ENCODE assay signal across 8 mouse cellular contexts in genomic region chr2:158666071-158666800, GRCm38 (mm10). TPM values are rescaled to one million over a fixed set of nuclear protein-coding genes. Genes with fewer than 3 reads are reported as not detected.
DNase-seq lines count a peak whose midpoint lies in the region; ATAC-seq and TF ChIP-seq lines count a peak whose summit lies in the region.

No protein-coding gene starts in this region.

- no peak for ATAC-seq in kidney, embryonic 16.5 days (ENCODE audit: low FRiP score, low TSS enrichment)
- no peak for ATAC-seq in liver, embryonic 13.5 days (ENCODE audit: low read depth)

- 0 out of 2 replicates have a peak overlapping the region, but pooled peaks have one; percentile 64 for H3K4me3 ChIP-seq in kidney, embryonic 16.5 days (ENCODE audit: low read length)
- H3K4me3 ChIP-seq in embryonic facial prominence, embryonic 10.5 days = no peak overlapping the region
- no peak overlapping the region for H3K4me3 ChIP-seq in liver, embryonic 13.5 days (replicated peaks)
- no peak overlapping the region for H3K4me3 ChIP-seq in olfactory bulb, adult 2 months (ENCODE audit: insufficient read depth, low read depth, low read length)

- H3K4me1 ChIP-seq in kidney, embryonic 16.5 days (ENCODE audit: insufficient read depth, low read length) = peaks cover 41% of the 10 kb centered on the region
- peaks cover 52% of the 10 kb centered on the region for H3K4me1 ChIP-seq in embryonic facial prominence, embryonic 10.5 days
- H3K4me1 ChIP-seq in liver, embryonic 13.5 days (replicated peaks) = peaks cover 20% of the 10 kb centered on the region
- peaks cover 30% of the 10 kb centered on the region for H3K4me1 ChIP-seq in olfactory bulb, adult 2 months (ENCODE audit: control insufficient read depth, insufficient read depth, low read length)

- H3K27ac ChIP-seq in kidney, embryonic 16.5 days (ENCODE audit: low read length) = peak overlapping the region; percentile 13
- H3K27ac ChIP-seq in embryonic facial prominence, embryonic 10.5 days (replicated peaks) = no peak overlapping the region
- H3K27ac ChIP-seq in liver, embryonic 13.5 days = no peak overlapping the region
- peak overlapping the region; percentile 49 for H3K27ac ChIP-seq in olfactory bulb, adult 2 months (ENCODE audit: insufficient read depth, low read depth, low read length)

- no peaks in the 10 kb centered on the region for H3K9me3 ChIP-seq in kidney, embryonic 16.5 days (ENCODE audit: low read length)
- no peaks in the 10 kb centered on the region for H3K9me3 ChIP-seq in embryonic facial prominence, embryonic 10.5 days
- H3K9me3 ChIP-seq in liver, embryonic 13.5 days (replicated peaks) = no peaks in the 10 kb centered on the region

- no peak for TF ChIP-seq CTCF in olfactory bulb, adult 2 months (IDR thresholded peaks at IDR 0.05; ENCODE audit: insufficient read depth, low read depth, low read length)

- H3K4me2 ChIP-seq in kidney, embryonic 16.5 days (replicated peaks; ENCODE audit: low read depth, low read length) = no peak overlapping the region
- peak overlapping the region; percentile 62; the same call in 1 of the 2 replicates for H3K4me2 ChIP-seq in liver, embryonic 13.5 days

- no peaks in the 10 kb centered on the region for H3K36me3 ChIP-seq in kidney, embryonic 16.5 days (ENCODE audit: insufficient read depth, low read length)
- no peaks in the 10 kb centered on the region for H3K36me3 ChIP-seq in embryonic facial prominence, embryonic 10.5 days (replicated peaks)
- H3K36me3 ChIP-seq in liver, embryonic 13.5 days = no peaks in the 10 kb centered on the region

- DNase-seq in kidney, postnatal 10 days = no peak
- DNase-seq in embryonic facial prominence, embryonic 10.5 days (ENCODE audit: low spot score) = peak; percentile 23
- DNase-seq in liver, embryonic 13.5 days = no peak
- DNase-seq in frontal cortex, postnatal 14 days (ENCODE audit: low spot score in 2 of 2) = no peak
- no peak for DNase-seq in adrenal gland, adult 8-10 months
- DNase-seq in frontal cortex, postnatal 10 days (ENCODE audit: low spot score in 2 of 2) = no peak

- H3K27me3 ChIP-seq in kidney, embryonic 16.5 days (ENCODE audit: insufficient read depth, low read length) = peaks cover 24% of the 10 kb centered on the region
- H3K27me3 ChIP-seq in embryonic facial prominence, embryonic 10.5 days (replicated peaks; ENCODE audit: low read depth, poor library complexity, severe bottlenecking) = peaks cover 68% of the 10 kb centered on the region
- peaks cover 64% of the 10 kb centered on the region for H3K27me3 ChIP-seq in liver, embryonic 13.5 days

- no peak overlapping the region for H3K9ac ChIP-seq in kidney, embryonic 16.5 days (replicated peaks; ENCODE audit: low read length)
- no peak overlapping the region for H3K9ac ChIP-seq in liver, embryonic 13.5 days

- TF ChIP-seq POLR2A in olfactory bulb, adult 2 months (IDR thresholded peaks at IDR 0.05; ENCODE audit: insufficient read depth, low read depth, low read length) = no peak

- WGBS in kidney, embryonic 16.5 days = 54% methylated on average over 13 of the region's 13 CpGs
- WGBS in embryonic facial prominence, embryonic 10.5 days = 27% methylated on average over 13 of the region's 13 CpGs
- 7% methylated on average over 13 of the region's 13 CpGs for WGBS in liver, embryonic 13.5 days (ENCODE audit: insufficient replicate concordance)
- 57% methylated on average over 13 of the region's 13 CpGs for WGBS in olfactory bulb, adult 2 months

RNA-seq across cellular contexts. Expression of gene Ppp1r16b, which starts 1.0 kb away (rescaled TPM):
- 14.1 and 17.7 TPM in 2 replicates for polyA plus RNA-seq in kidney, embryonic 16.5 days (2015; fragmentation: Nextera tagmentation; extraction: Ambion mirVana)
- polyA plus RNA-seq in embryonic facial prominence, embryonic 10.5 days (2016; fragmentation: Nextera tagmentation; extraction: Ambion mirVana) = 3.3 TPM in 2 replicates
- polyA plus RNA-seq in liver, embryonic 13.5 days (2015; fragmentation: Nextera tagmentation; extraction: Ambion mirVana) = 1.3 TPM in 2 replicates
- polyA plus RNA-seq in olfactory bulb, adult 2 months (2012; ENCODE audit: insufficient read depth, insufficient read length, low replicate concordance, missing spikeins) = 72.6 TPM in 1 of 2 replicates, not detected in the other
- total RNA-seq in adrenal gland, adult 8-10 months (2022) = 10 to 100 TPM in 3 of 4 experiments, 1 to 10 TPM in 1; 9.9 to 13.8 (median 11.1) TPM

RNA-seq across cellular contexts. Expression of gene Actr5, which starts 41.5 kb away (rescaled TPM):
- polyA plus RNA-seq in kidney, embryonic 16.5 days (2015; fragmentation: Nextera tagmentation; extraction: Ambion mirVana) = 5.1 and 9.7 TPM in 2 replicates
- 14.4 and 16.7 TPM in 2 replicates for polyA plus RNA-seq in embryonic facial prominence, embryonic 10.5 days (2016; fragmentation: Nextera tagmentation; extraction: Ambion mirVana)
- 5.4 and 6.3 TPM in 2 replicates for polyA plus RNA-seq in liver, embryonic 13.5 days (2015; fragmentation: Nextera tagmentation; extraction: Ambion mirVana)
- polyA plus RNA-seq in olfactory bulb, adult 2 months (2012; ENCODE audit: insufficient read depth, insufficient read length, low replicate concordance, missing spikeins) = not detected in 2 replicates
- 10 to 100 TPM; 13.2 to 19.7 (median 14.6) TPM for total RNA-seq in adrenal gland, adult 8-10 months (2022)

RNA-seq across cellular contexts. Expression of gene Slc32a1, which starts 55.7 kb away (rescaled TPM):
- 0.12 TPM in 1 of 2 replicates, not detected in the other for polyA plus RNA-seq in kidney, embryonic 16.5 days (2015; fragmentation: Nextera tagmentation; extraction: Ambion mirVana)
- polyA plus RNA-seq in embryonic facial prominence, embryonic 10.5 days (2016; fragmentation: Nextera tagmentation; extraction: Ambion mirVana) = 0.05 and 0.15 TPM in 2 replicates
- not detected in 2 replicates for polyA plus RNA-seq in liver, embryonic 13.5 days (2015; fragmentation: Nextera tagmentation; extraction: Ambion mirVana)
- not detected in 2 replicates for polyA plus RNA-seq in olfactory bulb, adult 2 months (2012; ENCODE audit: insufficient read depth, insufficient read length, low replicate concordance, missing spikeins)
- total RNA-seq in adrenal gland, adult 8-10 months (2022) = under 1 TPM in 2 of 4 experiments, not detected in 2; 0.11 to 0.17 TPM

Comparison
In these comparisons a context has a peak if more than half of its experiments do, and no peak if none do; other contexts are left out.
1. H3K27ac ChIP-seq: peak in kidney, embryonic 16.5 days (single experiment) and olfactory bulb, adult 2 months (single experiment); none in embryonic facial prominence, embryonic 10.5 days (single experiment) and liver, embryonic 13.5 days (single experiment).